ENCODE assay signal across 14 mouse cellular contexts in genomic region chr15:89374801-89375534, GRCm38 (mm10). TPM values are rescaled to one million over a fixed set of nuclear protein-coding genes. Genes with fewer than 3 reads are reported as not detected.
A peak's percentile ranks its signal among the peaks of the same experiment; 100 is the strongest.
DNase-seq lines count a peak whose midpoint lies in the region; ATAC-seq and TF ChIP-seq lines count a peak whose summit lies in the region.
"Had no signal": no experiment of that assay in that cellular context is flagged by ENCODE, and none has a peak within 500 bp of the region (broad histone marks: within the 10 kb centered on the region; RNA-seq: fewer than 3 reads in every experiment).

No protein-coding gene starts in this region.

- H3K27me3 ChIP-seq in hindbrain, embryonic 14.5 days (ENCODE audit: control insufficient read depth, insufficient read depth, low read length) = peaks cover 42% of the 10 kb centered on the region
- H3K27me3 ChIP-seq in hindbrain, postnatal 0 days (ENCODE audit: insufficient read depth, low read length) = peaks cover 24% of the 10 kb centered on the region
- H3K27me3 ChIP-seq in intestine, embryonic 16.5 days (replicated peaks; ENCODE audit: control insufficient read depth, insufficient read depth, low read length) = peaks cover 38% of the 10 kb centered on the region
- peaks cover 40% of the 10 kb centered on the region for H3K27me3 ChIP-seq in neural tube, embryonic 15.5 days (replicated peaks)

- H3K36me3 ChIP-seq in hindbrain, embryonic 14.5 days (replicated peaks; ENCODE audit: control insufficient read depth, insufficient read depth) = peaks cover 23% of the 10 kb centered on the region
- peaks cover 23% of the 10 kb centered on the region for H3K36me3 ChIP-seq in hindbrain, postnatal 0 days (ENCODE audit: insufficient read depth, low read length)
- H3K36me3 ChIP-seq in intestine, embryonic 16.5 days (ENCODE audit: control insufficient read depth, insufficient read depth, low read length) = peaks cover 18% of the 10 kb centered on the region
- peaks cover 28% of the 10 kb centered on the region for H3K36me3 ChIP-seq in neural tube, embryonic 15.5 days

- no peak for DNase-seq in hindbrain, embryonic 14.5 days (ENCODE audit: low spot score)
- no peak for DNase-seq in hindbrain, postnatal 0 days (ENCODE audit: low spot score)
- peak; percentile 12 for DNase-seq in retina, embryonic 14.5 days (ENCODE audit: low spot score)
- no peak for DNase-seq in retina, postnatal 1 day
- no peak for DNase-seq in adrenal gland, postnatal 4 days (ENCODE audit: low spot score in 2 of 2)
- no peak for DNase-seq in frontal cortex, postnatal 36 days (ENCODE audit: low spot score in 2 of 2)
- DNase-seq: adrenal gland, postnatal 14 days; kidney, postnatal 36 days; lung, adult 18-20 months; thymus, postnatal 14 days had no signal

- no peak for TF ChIP-seq CTCF in hindbrain, postnatal 0 days (IDR thresholded peaks at IDR 0.05; ENCODE audit: low read depth)

- peaks cover 20% of the 10 kb centered on the region for H3K4me1 ChIP-seq in hindbrain, embryonic 14.5 days (replicated peaks; ENCODE audit: control insufficient read depth, insufficient read depth, low read length)
- peaks cover 9% of the 10 kb centered on the region; the same call in 1 of the 2 replicates for H3K4me1 ChIP-seq in hindbrain, postnatal 0 days (ENCODE audit: insufficient read depth, low read length)
- peaks cover 30% of the 10 kb centered on the region for H3K4me1 ChIP-seq in intestine, embryonic 16.5 days (ENCODE audit: control insufficient read depth, insufficient read depth, low read length)
- peaks cover 38% of the 10 kb centered on the region for H3K4me1 ChIP-seq in neural tube, embryonic 15.5 days

- no peak overlapping the region for H3K27ac ChIP-seq in hindbrain, embryonic 14.5 days
- no peak overlapping the region for H3K27ac ChIP-seq in hindbrain, postnatal 0 days
- no peak overlapping the region for H3K27ac ChIP-seq in intestine, embryonic 16.5 days (ENCODE audit: low read length)
- no peak overlapping the region for H3K27ac ChIP-seq in neural tube, embryonic 15.5 days (replicated peaks)

- ATAC-seq in hindbrain, embryonic 14.5 days (ENCODE audit: low FRiP score) = no peak
- no peak for ATAC-seq in hindbrain, postnatal 0 days
- ATAC-seq in intestine, embryonic 16.5 days = no peak
- ATAC-seq in neural tube, embryonic 15.5 days (ENCODE audit: low FRiP score) = no peak

- no peak overlapping the region for H3K4me3 ChIP-seq in hindbrain, embryonic 14.5 days (replicated peaks; ENCODE audit: low read length)
- H3K4me3 ChIP-seq in hindbrain, postnatal 0 days (ENCODE audit: low read length) = no peak overlapping the region
- H3K4me3 ChIP-seq in intestine, embryonic 16.5 days (ENCODE audit: low read length) = no peak overlapping the region
- no peak overlapping the region for H3K4me3 ChIP-seq in neural tube, embryonic 15.5 days (replicated peaks)

- H3K4me2 ChIP-seq in hindbrain, embryonic 14.5 days (replicated peaks) = 0 out of 2 replicates have a peak overlapping the region, but pooled peaks have one; percentile 70
- no peak overlapping the region for H3K4me2 ChIP-seq in hindbrain, postnatal 0 days (ENCODE audit: low read depth, low read length)
- peak overlapping the region; percentile 75; the same call in 1 of the 2 replicates for H3K4me2 ChIP-seq in intestine, embryonic 16.5 days (ENCODE audit: low read depth, low read length)
- H3K4me2 ChIP-seq in neural tube, embryonic 15.5 days = peak overlapping the region; percentile 75

- 91% methylated on average over 17 of the region's 17 CpGs for WGBS in hindbrain, embryonic 14.5 days
- 92% methylated on average over 17 of the region's 17 CpGs for WGBS in hindbrain, postnatal 0 days
- WGBS in intestine, embryonic 16.5 days = 89% methylated on average over 17 of the region's 17 CpGs
- WGBS in neural tube, embryonic 15.5 days = 94% methylated on average over 17 of the region's 17 CpGs

- H3K9ac ChIP-seq in hindbrain, embryonic 14.5 days = no peak overlapping the region
- H3K9ac ChIP-seq in hindbrain, postnatal 0 days (replicated peaks; ENCODE audit: low read length) = no peak overlapping the region
- peak overlapping the region; percentile 84 for H3K9ac ChIP-seq in intestine, embryonic 16.5 days (ENCODE audit: low read depth, low read length)
- H3K9ac ChIP-seq in neural tube, embryonic 15.5 days (replicated peaks) = peak overlapping the region; percentile 92; the same call in 1 of the 2 replicates

- no peaks in the 10 kb centered on the region for H3K9me3 ChIP-seq in hindbrain, embryonic 14.5 days (ENCODE audit: control insufficient read depth, low read length)
- H3K9me3 ChIP-seq in hindbrain, postnatal 0 days (ENCODE audit: low read length) = no peaks in the 10 kb centered on the region
- H3K9me3 ChIP-seq in intestine, embryonic 16.5 days (ENCODE audit: control insufficient read depth, low read length) = no peaks in the 10 kb centered on the region
- no peaks in the 10 kb centered on the region for H3K9me3 ChIP-seq in neural tube, embryonic 15.5 days (replicated peaks)

RNA-seq across cellular contexts. Expression of gene Sco2, which starts 1.3 kb away (rescaled TPM):
- polyA plus RNA-seq in hindbrain, embryonic 14.5 days (2014; fragmentation: Nextera tagmentation; extraction: Ambion mirVana) = 19.5 and 20.5 TPM in 2 replicates
- total RNA-seq in hindbrain, postnatal 0 days (2014; rRNA removed) = 28.5 and 52.6 TPM in 2 replicates
- 22.9 and 24.3 TPM in 2 replicates for polyA plus RNA-seq in hindbrain, postnatal 0 days (2015; fragmentation: Nextera tagmentation; extraction: Ambion mirVana)
- 15.9 and 19.1 TPM in 2 replicates for polyA plus RNA-seq in intestine, embryonic 16.5 days (2015; fragmentation: Nextera tagmentation; extraction: Ambion mirVana)
- 15.6 and 17.9 TPM in 2 replicates for polyA plus RNA-seq in neural tube, embryonic 15.5 days (2015; fragmentation: Nextera tagmentation; extraction: Ambion mirVana)
- total RNA-seq in adrenal gland, postnatal 4 days (2021) = 10 to 100 TPM; 20.2 to 22.5 TPM

RNA-seq across cellular contexts. Expression of gene Tymp, which starts 1.9 kb away (rescaled TPM):
- 2.2 and 3.0 TPM in 2 replicates for polyA plus RNA-seq in hindbrain, embryonic 14.5 days (2014; fragmentation: Nextera tagmentation; extraction: Ambion mirVana)
- total RNA-seq in hindbrain, postnatal 0 days (2014; rRNA removed) = 7.8 and 8.9 TPM in 2 replicates
- 3.6 and 3.9 TPM in 2 replicates for polyA plus RNA-seq in hindbrain, postnatal 0 days (2015; fragmentation: Nextera tagmentation; extraction: Ambion mirVana)
- 1.3 and 2.2 TPM in 2 replicates for polyA plus RNA-seq in intestine, embryonic 16.5 days (2015; fragmentation: Nextera tagmentation; extraction: Ambion mirVana)
- polyA plus RNA-seq in neural tube, embryonic 15.5 days (2015; fragmentation: Nextera tagmentation; extraction: Ambion mirVana) = 2.1 and 2.6 TPM in 2 replicates
- 1 to 10 TPM in 1 of 2 experiments, under 1 TPM in 1; 0.87 to 1.9 TPM for total RNA-seq in adrenal gland, postnatal 4 days (2021)
- total RNA-seq: hematopoietic stem cell, adult 5-6 weeks had no signal

RNA-seq across cellular contexts. Expression of gene Odf3b, which starts 4.1 kb away (rescaled TPM):
- 1.3 and 5.5 TPM in 2 replicates for polyA plus RNA-seq in hindbrain, embryonic 14.5 days (2014; fragmentation: Nextera tagmentation; extraction: Ambion mirVana)
- 0.43 and 7.2 TPM in 2 replicates for total RNA-seq in hindbrain, postnatal 0 days (2014; rRNA removed)
- polyA plus RNA-seq in hindbrain, postnatal 0 days (2015; fragmentation: Nextera tagmentation; extraction: Ambion mirVana) = 5.4 and 7.0 TPM in 2 replicates
- 0.70 and 0.80 TPM in 2 replicates for polyA plus RNA-seq in intestine, embryonic 16.5 days (2015; fragmentation: Nextera tagmentation; extraction: Ambion mirVana)
- polyA plus RNA-seq in neural tube, embryonic 15.5 days (2015; fragmentation: Nextera tagmentation; extraction: Ambion mirVana) = 2.4 and 2.9 TPM in 2 replicates
- total RNA-seq in adrenal gland, postnatal 4 days (2021) = 1 to 10 TPM in 1 of 2 experiments, under 1 TPM in 1; 0.34 to 1.5 TPM

RNA-seq across cellular contexts. Expression of gene Klhdc7b, which starts 9.7 kb away (rescaled TPM):
- polyA plus RNA-seq in hindbrain, embryonic 14.5 days (2014; fragmentation: Nextera tagmentation; extraction: Ambion mirVana) = 0.07 TPM in 1 of 2 replicates, not detected in the other
- total RNA-seq in hindbrain, postnatal 0 days (2014; rRNA removed) = 0.26 and 0.40 TPM in 2 replicates
- polyA plus RNA-seq in hindbrain, postnatal 0 days (2015; fragmentation: Nextera tagmentation; extraction: Ambion mirVana) = 0.04 TPM in 1 of 2 replicates, not detected in the other
- polyA plus RNA-seq in intestine, embryonic 16.5 days (2015; fragmentation: Nextera tagmentation; extraction: Ambion mirVana) = not detected in 2 replicates
- 0.05 and 0.06 TPM in 2 replicates for polyA plus RNA-seq in neural tube, embryonic 15.5 days (2015; fragmentation: Nextera tagmentation; extraction: Ambion mirVana)
- not detected for total RNA-seq in adrenal gland, postnatal 4 days (2021)
- total RNA-seq: adrenal gland, postnatal 14 days; heart, adult 8-10 months had no signal

RNA-seq across cellular contexts. Expression of gene Ncaph2, which starts 19.4 kb away (rescaled TPM):
- 94.7 and 112 TPM in 2 replicates for polyA plus RNA-seq in hindbrain, embryonic 14.5 days (2014; fragmentation: Nextera tagmentation; extraction: Ambion mirVana)
- total RNA-seq in hindbrain, postnatal 0 days (2014; rRNA removed) = 79.1 and 106 TPM in 2 replicates
- 97.1 and 99.1 TPM in 2 replicates for polyA plus RNA-seq in hindbrain, postnatal 0 days (2015; fragmentation: Nextera tagmentation; extraction: Ambion mirVana)
- polyA plus RNA-seq in intestine, embryonic 16.5 days (2015; fragmentation: Nextera tagmentation; extraction: Ambion mirVana) = 123 and 128 TPM in 2 replicates
- 105 and 111 TPM in 2 replicates for polyA plus RNA-seq in neural tube, embryonic 15.5 days (2015; fragmentation: Nextera tagmentation; extraction: Ambion mirVana)
- total RNA-seq in adrenal gland, postnatal 4 days (2021) = 100 to 1,000 TPM; 126 to 133 TPM

Comparison
In these comparisons a context has a peak if more than half of its experiments do, and no peak if none do; other contexts are left out.
1. H3K9ac ChIP-seq: peak in intestine, embryonic 16.5 days (single experiment) and neural tube, embryonic 15.5 days (single experiment); none in hindbrain, embryonic 14.5 days (single experiment) and hindbrain, postnatal 0 days (single experiment).